Mouse (Mus musculus) stomach, postnatal 0 days (tissue): ENCODE measurements around the gene Radil. TPM values are rescaled to one million over a fixed set of nuclear protein-coding genes. Genes with fewer than 3 reads are reported as not detected.
A peak's percentile ranks its signal among the peaks of the same experiment; 100 is the strongest.

Source experiments
- ATAC-seq: fragments of 200-750 bp; cut with Nextera tagmentation; 2 replicates; pipeline ENCODE4 v1.8.0; 2017; ENCODE audit not compliant: low FRiP score, low TSS enrichment
- DNase-seq: peaks from one replicate; pipeline ENCODE4 v3.0.0-alpha.2; 2016; ENCODE audit warnings: low spot score
- H3K27ac ChIP-seq: fragments of 300-500 bp; sonication (generic); replicated peaks from 2 replicates; pipeline ENCODE4 v1.5.1; 2014; ENCODE audit warnings: mild to moderate bottlenecking, control low read depth
- H3K27me3 ChIP-seq: fragments of 300-500 bp; sonication (generic); 2 replicates; pipeline ENCODE4 v1.6.1; 2014; ENCODE audit warnings: low read length; ENCODE audit not compliant: control insufficient read depth, insufficient read depth
- H3K36me3 ChIP-seq: fragments of 300-500 bp; sonication (generic); 2 replicates; pipeline ENCODE4 v1.6.1; 2014; ENCODE audit warnings: low read length, mixed read lengths; ENCODE audit not compliant: control insufficient read depth, insufficient read depth
- H3K4me1 ChIP-seq: fragments of 300-500 bp; sonication (generic); replicated peaks from 2 replicates; pipeline ENCODE4 v1.6.1; 2014; ENCODE audit warnings: antibody characterized with exemption; ENCODE audit not compliant: control insufficient read depth, insufficient read depth
- H3K4me2 ChIP-seq: fragments of 300-500 bp; sonication (generic); replicated peaks from 2 replicates; pipeline ENCODE4 v1.6.1; 2014; ENCODE audit warnings: low read depth, mild to moderate bottlenecking, control low read depth, moderate library complexity
- H3K4me3 ChIP-seq: fragments of 300-500 bp; sonication (generic); 2 replicates; pipeline ENCODE4 v1.5.1; 2014; ENCODE audit warnings: low read depth, low read length, control low read depth
- H3K9ac ChIP-seq: fragments of 300-500 bp; sonication (generic); 2 replicates; pipeline ENCODE4 v1.6.1; 2014; ENCODE audit warnings: mild to moderate bottlenecking, low read length, control low read depth, mixed read lengths
- H3K9me3 ChIP-seq: fragments of 300-500 bp; sonication (generic); 2 replicates; pipeline ENCODE4 v1.6.1; 2016; ENCODE audit warnings: low read length; ENCODE audit not compliant: control insufficient read depth
- CTCF ChIP-seq: IDR thresholded peaks from 2 replicates; pipeline ENCODE4 v1.5.1; 2016; ENCODE audit warnings: antibody characterized with exemption, low read depth, mild to moderate bottlenecking, moderate library complexity
- EP300 ChIP-seq: optimal IDR thresholded peaks from 2 replicates; pipeline ENCODE3; 2016; ENCODE audit warnings: antibody characterized with exemption
- WGBS: fragments of 180-500 bp; shearing (Covaris S2); extraction: QIAGEN DNeasy Blood & Tissue Kit; methylation state at CpG from one replicate; pipeline ENCODE4 v1.1.7; 2014; 5-methylcytosine and 5-hydroxymethylcytosine counted together
- polyA plus RNA-seq: library from polyadenylated mRNA; unstranded; fragments of >200 nt; fragmentation: Nextera tagmentation; extraction: Ambion mirVana; gene quantifications from 2 replicates; pipeline ENCODE4 v1.2.1, GENCODE M21; 2015

Radil gene
- polyA plus RNA-seq, 1 experiment from 2014 or later: 0.36 TPM

DNA sequence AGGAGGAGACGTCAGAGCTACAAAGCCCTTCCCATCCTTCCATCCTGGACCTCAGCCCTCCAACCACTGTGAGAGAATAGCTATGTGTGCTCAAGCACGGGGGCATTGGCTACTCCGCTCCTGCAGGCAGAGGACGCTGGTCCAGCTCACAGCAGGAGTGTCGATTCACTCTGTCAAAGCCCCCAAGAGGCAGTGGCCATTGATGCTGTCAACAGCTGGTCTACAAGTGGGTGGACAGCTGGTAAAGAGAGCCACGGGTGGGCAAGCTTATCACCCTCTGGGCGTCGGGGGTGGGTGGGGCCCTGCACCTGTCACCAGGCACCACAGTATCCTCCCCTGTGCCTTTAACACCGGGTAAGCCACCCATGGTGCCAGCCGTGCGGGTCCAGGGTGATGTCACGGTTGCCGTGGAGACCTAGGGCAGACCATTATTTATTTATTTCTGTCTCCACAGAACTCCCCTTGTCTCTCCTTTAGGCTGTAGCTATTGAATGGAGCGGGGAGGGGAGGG is 32.8 kb upstream of the Radil start:
- H3K36me3 ChIP-seq: no peaks in the 10 kb centered on the region
- ATAC-seq (peak; percentile 30; the same call in 1 of the 2 replicates), DNase-seq (no peak)
- H3K27me3 ChIP-seq: no peaks in the 10 kb centered on the region
- 43% methylated on average over 14 of the region's 14 CpGs for WGBS
- no peak overlapping the region for H3K9ac ChIP-seq
- no peak overlapping the region for H3K4me2 ChIP-seq
- TF ChIP-seq CTCF (no peak), EP300 (no peak)
- no peaks in the 10 kb centered on the region for H3K4me1 ChIP-seq
- no peaks in the 10 kb centered on the region for H3K9me3 ChIP-seq
- no peak overlapping the region for H3K27ac ChIP-seq
- H3K4me3 ChIP-seq: no peak overlapping the region

GRCm38 (mm10) chr5:142581517-142581916 is 30.6 kb upstream of the Radil start:
- ATAC-seq (peak; percentile 46; the same call in 1 of the 2 replicates), DNase-seq (peak; percentile 44)
- H3K27me3 ChIP-seq: no peaks in the 10 kb centered on the region
- H3K9me3 ChIP-seq: no peaks in the 10 kb centered on the region
- H3K9ac ChIP-seq: no peak overlapping the region
- no peak overlapping the region for H3K27ac ChIP-seq
- no peaks in the 10 kb centered on the region for H3K36me3 ChIP-seq
- no peak overlapping the region for H3K4me3 ChIP-seq
- 9% methylated on average over 5 of the region's 5 CpGs for WGBS
- no peak overlapping the region for H3K4me2 ChIP-seq
- TF ChIP-seq EP300: no peak
- TF ChIP-seq CTCF: peak; percentile 88
- H3K4me1 ChIP-seq: no peaks in the 10 kb centered on the region

DNA sequence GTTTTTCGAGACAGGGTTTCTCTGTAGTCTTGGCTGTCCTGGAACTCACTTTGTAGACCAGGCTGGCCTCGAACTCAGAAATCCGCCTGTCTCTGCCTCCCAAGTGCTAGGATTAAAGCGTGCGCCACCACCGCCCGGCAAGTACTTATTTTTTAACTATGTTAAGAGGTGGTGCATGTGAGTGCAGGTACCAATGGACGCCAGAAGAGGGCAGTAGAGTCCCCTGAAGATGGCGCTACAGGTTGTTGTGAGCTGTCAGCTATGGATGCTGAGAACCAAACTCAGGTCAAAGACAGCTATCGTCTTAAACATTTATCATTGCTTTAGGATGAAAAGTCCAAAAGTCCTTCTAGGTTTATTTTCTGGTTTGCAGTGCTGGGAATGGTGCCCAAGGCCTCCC is 27.3 kb upstream of the Radil start:
- H3K9ac ChIP-seq: no peak overlapping the region
- no peak for DNase-seq
- no peaks in the 10 kb centered on the region for H3K27me3 ChIP-seq
- no peak overlapping the region for H3K4me3 ChIP-seq
- no peaks in the 10 kb centered on the region for H3K9me3 ChIP-seq
- WGBS: 91% methylated on average over 10 of the region's 10 CpGs
- no peak for ATAC-seq
- no peaks in the 10 kb centered on the region for H3K4me1 ChIP-seq
- H3K27ac ChIP-seq: no peak overlapping the region
- TF ChIP-seq EP300 (no peak), CTCF (peak; percentile 25; the same call in 1 of the 2 replicates)
- no peaks in the 10 kb centered on the region for H3K36me3 ChIP-seq
- H3K4me2 ChIP-seq: no peak overlapping the region

GRCm38 (mm10) chr5:142576832-142577231 is 25.9 kb upstream of the Radil start:
- no peak overlapping the region for H3K4me2 ChIP-seq
- H3K36me3 ChIP-seq: no peaks in the 10 kb centered on the region
- H3K9me3 ChIP-seq: no peaks in the 10 kb centered on the region
- H3K4me1 ChIP-seq: no peaks in the 10 kb centered on the region
- WGBS: 70% methylated on average over 7 of the region's 7 CpGs
- H3K27ac ChIP-seq: no peak overlapping the region
- H3K4me3 ChIP-seq: no peak overlapping the region
- no peak overlapping the region for H3K9ac ChIP-seq
- H3K27me3 ChIP-seq: no peaks in the 10 kb centered on the region
- no peak for TF ChIP-seq CTCF
- no peak for TF ChIP-seq EP300
- DNase-seq (no peak), ATAC-seq (no peak)

DNA sequence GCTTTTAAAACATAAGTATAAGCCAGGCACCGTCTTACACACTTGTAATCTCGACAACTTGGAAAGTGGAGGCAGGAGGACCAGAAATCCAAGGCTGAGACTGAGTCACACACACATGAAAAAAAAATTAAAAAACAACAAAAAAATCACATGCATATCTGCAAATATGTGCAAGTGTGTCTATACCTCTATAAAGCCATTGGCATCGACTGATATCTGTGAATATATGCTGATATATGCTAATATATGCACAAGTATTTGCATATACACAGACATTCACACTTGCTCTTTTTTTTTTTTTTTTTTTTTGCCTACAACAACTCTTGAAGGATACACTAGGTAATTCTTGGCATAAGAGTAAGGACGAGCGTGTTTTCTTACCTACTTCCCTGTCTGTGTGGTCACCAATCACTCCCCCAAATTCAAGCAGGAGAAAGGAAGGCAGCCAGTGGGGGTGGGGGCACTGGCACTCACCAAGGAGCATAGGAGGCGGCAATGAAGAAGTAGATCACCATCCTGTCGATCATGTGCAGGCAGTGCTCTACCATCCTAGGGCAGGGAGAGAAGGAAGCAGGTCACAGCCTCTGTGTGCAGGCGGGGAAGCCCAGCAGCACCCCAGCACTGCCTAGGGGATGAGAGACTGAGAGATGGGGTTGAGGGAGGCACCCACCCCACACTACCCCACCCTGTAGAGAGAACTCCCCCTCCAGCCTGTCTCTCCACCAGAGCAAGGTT is 23.6 kb upstream of the Radil start:
- Histone ChIP-seq H3K4me2 (no peak overlapping the region), H3K4me3 (no peak overlapping the region), H3K9me3 (no peaks in the 10 kb centered on the region), H3K27ac (no peak overlapping the region), H3K36me3 (no peaks in the 10 kb centered on the region), H3K27me3 (no peaks in the 10 kb centered on the region), H3K4me1 (no peaks in the 10 kb centered on the region), H3K9ac (no peak overlapping the region)
- WGBS: 77% methylated on average over 7 of the region's 8 CpGs
- DNase-seq: no peak
- ATAC-seq: no peak
- TF ChIP-seq EP300: no peak
- no peak for TF ChIP-seq CTCF

GRCm38 (mm10) chr5:142564606-142565005 is 13.7 kb upstream of the Radil start:
- Histone ChIP-seq H3K4me1 (no peaks in the 10 kb centered on the region), H3K27me3 (no peaks in the 10 kb centered on the region), H3K9ac (no peak overlapping the region), H3K36me3 (no peaks in the 10 kb centered on the region), H3K4me3 (no peak overlapping the region), H3K27ac (no peak overlapping the region), H3K4me2 (no peak overlapping the region), H3K9me3 (no peaks in the 10 kb centered on the region)
- TF ChIP-seq CTCF (no peak), EP300 (no peak)
- DNase-seq (no peak), ATAC-seq (no peak)
- WGBS: 94% methylated on average over 1 of the region's 1 CpGs
